Mouse (Mus musculus): ENCODE measurements at regions not wholly inside any gene's neighbourhood (a gene's known extent, or its start where the extent isn't known, plus 50 kb on each side); places are given as distances from the start of the nearest gene placed in this dataset.

DNA sequence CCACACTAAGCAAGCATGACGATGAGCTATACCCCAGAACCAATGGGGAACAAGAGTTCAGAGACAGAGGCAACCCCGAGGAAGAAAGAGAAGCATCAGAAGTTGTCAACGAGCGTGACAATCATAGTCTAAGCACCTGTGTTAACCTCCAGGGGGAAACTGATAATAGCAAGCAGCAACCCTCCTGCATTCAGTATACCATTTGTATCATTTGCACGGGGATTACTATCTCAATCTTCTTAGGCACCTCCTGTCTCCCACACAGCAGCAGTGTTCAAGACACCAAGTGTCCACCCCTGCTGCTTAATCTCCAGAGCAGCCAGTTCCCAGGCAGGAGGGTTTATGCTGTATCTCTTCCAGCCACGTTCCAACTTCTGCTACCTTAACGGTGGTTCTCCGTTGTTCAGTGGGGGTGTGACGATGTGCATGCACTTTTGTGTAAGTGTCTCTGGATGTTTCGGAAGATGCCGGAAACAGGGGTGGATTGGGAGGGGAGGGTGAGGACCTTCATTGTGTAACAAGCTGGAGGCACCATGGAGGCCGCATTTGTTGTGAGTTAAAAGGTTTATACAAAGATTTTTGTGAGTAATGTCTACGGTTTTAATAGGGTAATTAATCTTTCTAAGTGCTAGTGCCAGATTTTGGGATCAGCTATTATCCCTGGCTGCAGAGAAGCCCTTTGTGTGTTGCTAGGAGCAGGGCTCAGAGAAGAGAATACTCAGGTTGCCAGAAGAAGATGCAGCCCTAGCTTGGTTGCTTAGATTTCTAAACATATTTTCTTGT, 245.8 kb downstream of the Rnf144b start:
- Histone ChIP-seq H3K4me3 (ENCODE audit: low read length) (no peak overlapping the region), H3K36me3 (ENCODE audit: control insufficient read depth, insufficient read depth, low read length) (no peaks in the 10 kb centered on the region), H3K4me2 (ENCODE audit: low read length) (peak overlapping the region; percentile 17; the same call in 1 of the 2 replicates), H3K4me1 (ENCODE audit: control insufficient read depth, insufficient read depth, low read depth, low read length) (peaks cover 3% of the 10 kb centered on the region), H3K9ac (ENCODE audit: low read depth, low read length) (no peak overlapping the region), H3K9me3 (ENCODE audit: control insufficient read depth, low read length) (no peaks in the 10 kb centered on the region), H3K27ac (ENCODE audit: low read depth, low read length) (no peak overlapping the region), H3K27me3 (replicated peaks; ENCODE audit: control insufficient read depth, insufficient read depth, low read length) (no peaks in the 10 kb centered on the region)
- WGBS: 34% methylated on average over 13 of the region's 13 CpGs
- ATAC-seq: peak; percentile 56

DNA sequence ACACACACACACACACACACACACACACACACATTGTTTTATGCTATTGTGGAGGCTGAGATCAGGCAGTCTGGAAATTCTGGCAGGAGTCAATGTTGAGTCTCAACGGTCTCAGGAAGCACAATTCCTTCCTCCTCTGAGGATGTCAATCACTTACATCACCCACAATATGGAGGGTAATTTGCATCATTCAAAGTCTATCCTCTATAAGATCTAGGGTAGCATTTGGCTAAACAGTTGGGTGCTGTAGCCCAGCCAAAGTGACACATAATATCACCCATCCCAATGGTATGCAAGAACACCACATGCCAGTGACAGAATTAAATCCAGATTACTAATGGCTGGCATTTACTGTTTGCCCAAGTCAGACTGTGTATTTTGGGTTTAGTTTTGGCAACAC, 252.1 kb downstream of the Rnf144b start:
- H3K4me2 ChIP-seq (ENCODE audit: low read length): no peak overlapping the region
- H3K36me3 ChIP-seq (ENCODE audit: control insufficient read depth, insufficient read depth, low read length): no peaks in the 10 kb centered on the region
- H3K27ac ChIP-seq (ENCODE audit: low read depth, low read length): no peak overlapping the region
- 50% methylated on average over 1 of the region's 1 CpGs for WGBS
- H3K9me3 ChIP-seq (ENCODE audit: control insufficient read depth, low read length): peaks cover 4% of the 10 kb centered on the region; the same call in 1 of the 2 replicates
- no peaks in the 10 kb centered on the region for H3K4me1 ChIP-seq (ENCODE audit: control insufficient read depth, insufficient read depth, low read depth, low read length)
- no peak overlapping the region for H3K4me3 ChIP-seq (ENCODE audit: low read length)
- no peak overlapping the region for H3K9ac ChIP-seq (ENCODE audit: low read depth, low read length)
- H3K27me3 ChIP-seq (replicated peaks; ENCODE audit: control insufficient read depth, insufficient read depth, low read length): no peaks in the 10 kb centered on the region
- ATAC-seq: no peak

DNA sequence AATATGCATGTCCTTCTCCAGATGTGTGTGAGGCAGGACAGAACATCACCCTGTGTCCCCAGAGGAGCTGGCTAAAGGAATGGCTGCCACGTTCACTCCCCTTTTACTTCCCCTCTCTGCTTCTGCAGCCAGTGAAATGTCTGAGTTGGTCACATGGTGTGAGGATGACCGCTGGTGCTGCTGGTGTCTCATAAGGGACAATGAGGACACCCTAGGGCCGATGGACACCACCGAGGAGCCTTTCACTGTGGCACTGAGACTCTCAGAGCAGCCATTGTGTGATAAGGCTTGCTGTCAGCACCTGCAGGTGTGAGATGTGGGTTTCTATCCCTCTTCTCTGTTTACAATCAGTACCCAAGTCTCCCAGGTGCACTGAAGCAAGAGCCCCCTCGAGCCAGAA, 268.6 kb downstream of the Rnf144b start:
- H3K4me3 ChIP-seq (ENCODE audit: low read length): no peak overlapping the region

DNA sequence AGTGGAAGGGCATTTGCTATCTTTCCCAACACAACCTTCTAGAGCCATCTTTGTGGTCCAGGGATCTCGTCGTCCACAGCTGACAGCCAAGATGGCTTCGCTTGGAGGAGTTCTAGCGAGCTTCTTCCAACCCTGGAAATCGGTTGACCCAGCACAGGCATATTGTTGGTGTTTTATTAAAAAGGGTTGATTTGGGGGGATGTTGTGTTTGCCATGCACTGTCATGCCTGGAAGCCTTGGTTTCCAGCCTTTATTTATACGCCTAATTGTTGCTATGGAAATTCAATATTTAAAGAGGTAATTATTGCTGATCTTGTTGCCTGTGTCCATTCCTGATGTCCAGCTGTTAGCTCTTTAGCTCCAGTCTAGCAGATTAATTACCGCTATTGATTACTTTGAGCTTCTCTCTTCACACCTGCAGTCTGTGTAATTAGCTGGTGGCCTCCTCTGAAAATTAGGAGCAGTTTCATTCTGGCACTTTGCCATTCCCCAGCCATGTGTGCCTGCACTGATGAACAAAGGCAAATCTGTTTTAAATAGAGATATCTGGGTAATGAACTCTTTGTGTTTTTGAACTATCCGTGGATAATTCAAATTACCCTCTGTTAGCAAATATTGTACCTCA, 275.4 kb downstream of the Rnf144b start:
- H3K9me3 ChIP-seq (ENCODE audit: control insufficient read depth, low read length): 0 out of 2 replicates have a peak, but pooled peaks cover 2% of the 10 kb centered on the region
- H3K27me3 ChIP-seq (replicated peaks; ENCODE audit: control insufficient read depth, insufficient read depth, low read length): no peaks in the 10 kb centered on the region
- peak; percentile 61 for ATAC-seq
- no peaks in the 10 kb centered on the region for H3K36me3 ChIP-seq (ENCODE audit: control insufficient read depth, insufficient read depth, low read length)
- H3K4me2 ChIP-seq (ENCODE audit: low read length): no peak overlapping the region
- H3K9ac ChIP-seq (ENCODE audit: low read depth, low read length): no peak overlapping the region
- H3K4me1 ChIP-seq (ENCODE audit: control insufficient read depth, insufficient read depth, low read depth, low read length): no peaks in the 10 kb centered on the region
- 56% methylated on average over 8 of the region's 8 CpGs for WGBS
- H3K27ac ChIP-seq (ENCODE audit: low read depth, low read length): no peak overlapping the region
- no peak overlapping the region for H3K4me3 ChIP-seq (ENCODE audit: low read length)

More for the DNA sequence above, 268.6 kb downstream of the Rnf144b start:
- Histone ChIP-seq H3K4me2 (ENCODE audit: low read length) (no peak overlapping the region), H3K27ac (ENCODE audit: low read depth, low read length) (no peak overlapping the region), H3K27me3 (replicated peaks; ENCODE audit: control insufficient read depth, insufficient read depth, low read length) (no peaks in the 10 kb centered on the region), H3K4me1 (ENCODE audit: control insufficient read depth, insufficient read depth, low read depth, low read length) (no peaks in the 10 kb centered on the region), H3K9me3 (ENCODE audit: control insufficient read depth, low read length) (no peaks in the 10 kb centered on the region), H3K36me3 (ENCODE audit: control insufficient read depth, insufficient read depth, low read length) (no peaks in the 10 kb centered on the region), H3K9ac (ENCODE audit: low read depth, low read length) (no peak overlapping the region)
- no peak for ATAC-seq
- WGBS: 55% methylated on average over 5 of the region's 5 CpGs

DNA sequence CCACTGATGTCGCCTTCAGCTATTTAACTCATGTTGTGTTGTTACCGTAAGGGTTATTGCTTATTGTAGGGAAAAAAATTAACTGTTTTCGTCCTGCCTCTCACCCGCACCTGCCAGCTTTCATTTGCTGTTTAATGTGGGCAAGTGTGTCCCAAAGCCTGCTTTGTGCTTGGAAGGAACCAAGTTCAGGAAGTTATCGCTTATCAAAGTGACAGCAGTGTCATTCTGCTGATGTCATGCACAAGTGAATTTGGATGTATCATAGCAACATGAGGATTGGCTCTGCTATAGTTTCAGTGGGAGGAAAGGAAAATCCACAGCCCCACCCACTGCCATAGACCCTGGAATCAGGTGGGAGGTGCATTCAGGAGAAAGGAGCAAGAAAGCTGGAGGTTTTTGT, 276.5 kb downstream of the Rnf144b start:
- ATAC-seq: peak; percentile 30; the same call in 1 of the 2 replicates
- WGBS: 61% methylated on average over 5 of the region's 5 CpGs
- no peaks in the 10 kb centered on the region for H3K4me1 ChIP-seq (ENCODE audit: control insufficient read depth, insufficient read depth, low read depth, low read length)
- no peak overlapping the region for H3K27ac ChIP-seq (ENCODE audit: low read depth, low read length)
- no peak overlapping the region for H3K4me3 ChIP-seq (ENCODE audit: low read length)
- 0 out of 2 replicates have a peak, but pooled peaks cover 2% of the 10 kb centered on the region for H3K9me3 ChIP-seq (ENCODE audit: control insufficient read depth, low read length)
- no peaks in the 10 kb centered on the region for H3K27me3 ChIP-seq (replicated peaks; ENCODE audit: control insufficient read depth, insufficient read depth, low read length)
- H3K4me2 ChIP-seq (ENCODE audit: low read length): no peak overlapping the region
- no peak overlapping the region for H3K9ac ChIP-seq (ENCODE audit: low read depth, low read length)
- H3K36me3 ChIP-seq (ENCODE audit: control insufficient read depth, insufficient read depth, low read length): no peaks in the 10 kb centered on the region

DNA sequence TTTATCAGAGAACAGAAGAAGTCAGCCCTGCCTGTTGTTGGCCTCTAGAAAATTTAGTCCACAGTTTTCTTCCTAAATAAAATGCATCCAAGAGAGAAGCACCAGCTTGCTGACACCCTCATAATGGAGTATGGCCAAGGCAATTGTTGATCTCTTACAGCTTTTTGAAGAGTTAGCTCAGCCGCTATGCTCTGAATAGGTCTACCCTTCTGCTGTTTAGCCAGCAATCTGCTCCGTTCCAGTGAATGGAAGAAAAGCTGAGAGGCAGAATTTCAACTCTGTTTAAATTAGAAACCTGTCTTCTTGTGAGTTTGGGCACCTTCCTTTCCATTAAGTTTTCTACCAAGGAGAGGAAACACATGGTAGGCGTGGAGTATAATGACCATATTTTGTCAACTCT, 290.8 kb downstream of the Rnf144b start:
- H3K27me3 ChIP-seq (replicated peaks; ENCODE audit: control insufficient read depth, insufficient read depth, low read length): no peaks in the 10 kb centered on the region
- no peaks in the 10 kb centered on the region for H3K36me3 ChIP-seq (ENCODE audit: control insufficient read depth, insufficient read depth, low read length)
- WGBS: 82% methylated on average over 3 of the region's 3 CpGs
- H3K4me2 ChIP-seq (ENCODE audit: low read length): no peak overlapping the region
- H3K9ac ChIP-seq (ENCODE audit: low read depth, low read length): no peak overlapping the region
- H3K9me3 ChIP-seq (ENCODE audit: control insufficient read depth, low read length): no peaks in the 10 kb centered on the region
- H3K27ac ChIP-seq (ENCODE audit: low read depth, low read length): no peak overlapping the region
- ATAC-seq: no peak
- H3K4me1 ChIP-seq (ENCODE audit: control insufficient read depth, insufficient read depth, low read depth, low read length): no peaks in the 10 kb centered on the region
- H3K4me3 ChIP-seq (ENCODE audit: low read length): no peak overlapping the region

DNA sequence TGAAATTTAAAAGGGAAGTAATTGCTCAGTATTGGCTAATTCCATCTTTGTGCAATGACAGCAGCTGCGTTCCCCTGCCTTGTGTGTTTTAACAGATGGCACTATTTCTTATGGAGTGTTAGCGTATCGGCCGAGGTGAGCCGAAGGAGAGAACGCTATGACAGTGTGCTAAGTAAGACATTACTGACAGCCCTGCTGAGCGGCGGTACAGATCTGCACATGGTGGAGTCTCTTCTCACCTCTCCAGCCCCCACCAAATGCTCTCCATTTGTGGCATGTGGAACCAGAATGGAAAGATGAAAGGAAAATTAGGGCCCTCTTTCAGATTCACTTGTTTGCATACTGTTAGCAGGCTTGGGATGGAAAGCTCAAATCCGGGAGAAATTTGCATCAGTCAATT, 291.5 kb downstream of the Rnf144b start:
- no peak overlapping the region for H3K4me3 ChIP-seq (ENCODE audit: low read length)
- WGBS: 62% methylated on average over 9 of the region's 9 CpGs
- no peaks in the 10 kb centered on the region for H3K9me3 ChIP-seq (ENCODE audit: control insufficient read depth, low read length)
- H3K36me3 ChIP-seq (ENCODE audit: control insufficient read depth, insufficient read depth, low read length): no peaks in the 10 kb centered on the region
- H3K9ac ChIP-seq (ENCODE audit: low read depth, low read length): no peak overlapping the region
- no peaks in the 10 kb centered on the region for H3K27me3 ChIP-seq (replicated peaks; ENCODE audit: control insufficient read depth, insufficient read depth, low read length)
- H3K4me1 ChIP-seq (ENCODE audit: control insufficient read depth, insufficient read depth, low read depth, low read length): no peaks in the 10 kb centered on the region
- ATAC-seq: no peak
- H3K27ac ChIP-seq (ENCODE audit: low read depth, low read length): no peak overlapping the region
- H3K4me2 ChIP-seq (ENCODE audit: low read length): no peak overlapping the region

DNA sequence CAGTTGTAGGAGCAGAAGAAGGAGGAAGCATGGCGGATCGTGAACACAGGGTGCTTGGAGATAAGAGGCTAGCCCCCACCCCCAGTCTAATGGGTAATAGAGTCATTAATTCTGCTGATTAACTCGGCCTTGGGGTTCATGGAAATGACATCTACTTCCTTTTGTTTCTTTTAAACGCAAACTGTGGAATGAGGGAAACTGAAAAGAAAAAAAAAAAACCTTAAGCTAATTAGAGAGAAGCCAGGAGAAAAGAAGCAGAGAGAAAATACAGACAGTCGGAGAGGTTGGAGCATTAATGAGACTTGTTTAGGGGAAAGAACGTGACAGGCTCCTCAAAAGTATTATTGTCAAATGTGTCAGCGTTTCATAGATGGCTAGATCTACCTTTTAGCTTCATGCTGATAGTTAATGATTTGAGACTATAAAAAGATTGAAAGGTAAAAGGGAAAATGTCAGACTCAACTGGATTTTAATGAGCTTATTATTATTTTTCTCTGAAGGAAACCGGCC, 307.5 kb downstream of the Rnf144b start:
- no peak overlapping the region for H3K9ac ChIP-seq (ENCODE audit: low read depth, low read length)
- H3K9me3 ChIP-seq (ENCODE audit: control insufficient read depth, low read length): no peaks in the 10 kb centered on the region
- no peaks in the 10 kb centered on the region for H3K27me3 ChIP-seq (replicated peaks; ENCODE audit: control insufficient read depth, insufficient read depth, low read length)
- ATAC-seq: no peak
- WGBS: 45% methylated on average over 8 of the region's 8 CpGs
- H3K36me3 ChIP-seq (ENCODE audit: control insufficient read depth, insufficient read depth, low read length): no peaks in the 10 kb centered on the region
- 0 out of 2 replicates have a peak overlapping the region, but pooled peaks have one; percentile 26 for H3K27ac ChIP-seq (ENCODE audit: low read depth, low read length)
- no peaks in the 10 kb centered on the region; the same call in 1 of the 2 replicates for H3K4me1 ChIP-seq (ENCODE audit: control insufficient read depth, insufficient read depth, low read depth, low read length)
- H3K4me2 ChIP-seq (ENCODE audit: low read length): no peak overlapping the region
- no peak overlapping the region for H3K4me3 ChIP-seq (ENCODE audit: low read length)

DNA sequence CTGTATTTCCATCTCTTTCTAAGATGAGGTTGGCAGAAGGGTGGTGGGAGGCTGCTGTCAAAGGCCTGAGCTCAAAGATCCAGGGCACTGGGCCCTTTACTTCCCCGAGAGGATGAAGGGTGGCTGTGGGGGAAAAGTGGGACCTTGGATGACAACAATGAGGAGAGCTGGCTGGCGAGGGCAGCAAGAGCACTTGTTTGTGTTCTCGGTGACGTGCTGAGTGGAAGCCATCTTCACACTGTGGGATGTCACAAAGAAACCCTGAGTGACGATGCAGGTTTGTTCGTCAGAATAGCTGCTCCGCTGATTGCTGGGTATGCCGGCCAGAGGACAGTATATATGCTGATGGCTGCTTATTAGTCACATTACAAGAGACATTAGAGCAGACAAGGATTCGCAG, 308.0 kb downstream of the Rnf144b start:
- no peaks in the 10 kb centered on the region for H3K27me3 ChIP-seq (replicated peaks; ENCODE audit: control insufficient read depth, insufficient read depth, low read length)
- no peaks in the 10 kb centered on the region for H3K36me3 ChIP-seq (ENCODE audit: control insufficient read depth, insufficient read depth, low read length)
- no peak overlapping the region for H3K4me2 ChIP-seq (ENCODE audit: low read length)
- no peaks in the 10 kb centered on the region; the same call in 1 of the 2 replicates for H3K4me1 ChIP-seq (ENCODE audit: control insufficient read depth, insufficient read depth, low read depth, low read length)
- ATAC-seq: no peak
- WGBS: 57% methylated on average over 9 of the region's 9 CpGs
- 0 out of 2 replicates have a peak overlapping the region, but pooled peaks have one; percentile 26 for H3K27ac ChIP-seq (ENCODE audit: low read depth, low read length)
- no peaks in the 10 kb centered on the region for H3K9me3 ChIP-seq (ENCODE audit: control insufficient read depth, low read length)
- no peak overlapping the region for H3K9ac ChIP-seq (ENCODE audit: low read depth, low read length)
- H3K4me3 ChIP-seq (ENCODE audit: low read length): no peak overlapping the region

All from hindbrain, embryonic 16.5 days (tissue).